Mouse (Mus musculus): ENCODE data around the gene Incenp. TPM values are rescaled to one million over a fixed set of nuclear protein-coding genes. Genes with fewer than 3 reads are reported as not detected.

Incenp gene
- polyA plus RNA-seq, 1 experiment from 2014 or later, result 92.2 TPM

- 45% methylated on average over 13 of the region's 13 CpGs for WGBS
- Histone ChIP-seq H3K4me2 (ENCODE audit: low read depth, low read length) (no peak overlapping the region), H3K4me3 (ENCODE audit: low read depth, low read length) (no peak overlapping the region), H3K9ac (replicated peaks; ENCODE audit: low read length) (no peak overlapping the region), H3K27ac (replicated peaks; ENCODE audit: low read depth, low read length) (no peak overlapping the region), H3K9me3 (replicated peaks; ENCODE audit: control insufficient read depth, low read length) (no peaks in the 10 kb centered on the region), H3K4me1 (ENCODE audit: control insufficient read depth, insufficient read depth, low read length) (no peaks in the 10 kb centered on the region; the same call in none of the 2 replicates), H3K27me3 (ENCODE audit: control insufficient read depth, insufficient read depth, low read length) (no peaks in the 10 kb centered on the region), H3K36me3 (replicated peaks; ENCODE audit: control insufficient read depth, insufficient read depth, low read depth, low read length) (no peaks in the 10 kb centered on the region)
- DNase-seq (ENCODE audit: low spot score) (no peak), ATAC-seq (replicated peaks; ENCODE audit: insufficient number of reproducible peaks, low FRiP score, low TSS enrichment, low read depth) (no peak; the same call in 1 of the 2 replicates)
Measured at GRCm38 (mm10) chr19:9924034-9924768, 24.9 kb upstream of the Incenp start.

- no peak for DNase-seq (ENCODE audit: low spot score)
- Histone ChIP-seq H3K4me3 (ENCODE audit: low read depth, low read length) (no peak overlapping the region), H3K36me3 (replicated peaks; ENCODE audit: control insufficient read depth, insufficient read depth, low read depth, low read length) (no peaks in the 10 kb centered on the region), H3K4me2 (ENCODE audit: low read depth, low read length) (no peak overlapping the region), H3K9ac (replicated peaks; ENCODE audit: low read length) (no peak overlapping the region), H3K27ac (replicated peaks; ENCODE audit: low read depth, low read length) (no peak overlapping the region), H3K27me3 (ENCODE audit: control insufficient read depth, insufficient read depth, low read length) (no peaks in the 10 kb centered on the region), H3K4me1 (ENCODE audit: control insufficient read depth, insufficient read depth, low read length) (no peaks in the 10 kb centered on the region; the same call in none of the 2 replicates), H3K9me3 (replicated peaks; ENCODE audit: control insufficient read depth, low read length) (no peaks in the 10 kb centered on the region)
- no peak for ATAC-seq (replicated peaks; ENCODE audit: insufficient number of reproducible peaks, low FRiP score, low TSS enrichment, low read depth)
Measured at GRCm38 (mm10) chr19:9923048-9923447, 23.7 kb upstream of the Incenp start.

GRCm38 (mm10) chr19:9922228-9922627 is 22.9 kb upstream of the Incenp start:
- Histone ChIP-seq H3K4me1 (ENCODE audit: control insufficient read depth, insufficient read depth, low read length) (no peaks in the 10 kb centered on the region; the same call in none of the 2 replicates), H3K9ac (replicated peaks; ENCODE audit: low read length) (no peak overlapping the region), H3K4me2 (ENCODE audit: low read depth, low read length) (no peak overlapping the region), H3K36me3 (replicated peaks; ENCODE audit: control insufficient read depth, insufficient read depth, low read depth, low read length) (no peaks in the 10 kb centered on the region), H3K4me3 (ENCODE audit: low read depth, low read length) (no peak overlapping the region), H3K27me3 (ENCODE audit: control insufficient read depth, insufficient read depth, low read length) (no peaks in the 10 kb centered on the region), H3K27ac (replicated peaks; ENCODE audit: low read depth, low read length) (no peak overlapping the region), H3K9me3 (replicated peaks; ENCODE audit: control insufficient read depth, low read length) (no peaks in the 10 kb centered on the region)
- 43% methylated on average over 2 of the region's 2 CpGs for WGBS
- DNase-seq (ENCODE audit: low spot score), result peak; percentile 51
- no peak for ATAC-seq (replicated peaks; ENCODE audit: insufficient number of reproducible peaks, low FRiP score, low TSS enrichment, low read depth)

- Histone ChIP-seq H3K4me2 (ENCODE audit: low read depth, low read length) (no peak overlapping the region), H3K27ac (replicated peaks; ENCODE audit: low read depth, low read length) (no peak overlapping the region), H3K9me3 (replicated peaks; ENCODE audit: control insufficient read depth, low read length) (no peaks in the 10 kb centered on the region), H3K36me3 (replicated peaks; ENCODE audit: control insufficient read depth, insufficient read depth, low read depth, low read length) (no peaks in the 10 kb centered on the region), H3K27me3 (ENCODE audit: control insufficient read depth, insufficient read depth, low read length) (no peaks in the 10 kb centered on the region), H3K4me3 (ENCODE audit: low read depth, low read length) (no peak overlapping the region), H3K9ac (replicated peaks; ENCODE audit: low read length) (no peak overlapping the region), H3K4me1 (ENCODE audit: control insufficient read depth, insufficient read depth, low read length) (no peaks in the 10 kb centered on the region; the same call in none of the 2 replicates)
- ATAC-seq (replicated peaks; ENCODE audit: insufficient number of reproducible peaks, low FRiP score, low TSS enrichment, low read depth) (no peak), DNase-seq (ENCODE audit: low spot score) (peak; percentile 56)
- 46% methylated on average over 13 of the region's 13 CpGs for WGBS
Measured at GRCm38 (mm10) chr19:9920835-9921784, 21.8 kb upstream of the Incenp start.

- H3K4me2 ChIP-seq (ENCODE audit: low read depth, low read length), result no peak overlapping the region
- H3K9me3 ChIP-seq (replicated peaks; ENCODE audit: control insufficient read depth, low read length), result no peaks in the 10 kb centered on the region
- H3K4me1 ChIP-seq (ENCODE audit: control insufficient read depth, insufficient read depth, low read length), result no peaks in the 10 kb centered on the region; the same call in 1 of the 2 replicates
- ATAC-seq (replicated peaks; ENCODE audit: insufficient number of reproducible peaks, low FRiP score, low TSS enrichment, low read depth), result no peak
- no peaks in the 10 kb centered on the region for H3K27me3 ChIP-seq (ENCODE audit: control insufficient read depth, insufficient read depth, low read length)
- 58% methylated on average over 9 of the region's 9 CpGs for WGBS
- no peak for DNase-seq (ENCODE audit: low spot score)
- no peaks in the 10 kb centered on the region for H3K36me3 ChIP-seq (replicated peaks; ENCODE audit: control insufficient read depth, insufficient read depth, low read depth, low read length)
- H3K4me3 ChIP-seq (ENCODE audit: low read depth, low read length), result no peak overlapping the region
- no peak overlapping the region for H3K9ac ChIP-seq (replicated peaks; ENCODE audit: low read length)
- H3K27ac ChIP-seq (replicated peaks; ENCODE audit: low read depth, low read length), result no peak overlapping the region
Measured at GRCm38 (mm10) chr19:9918176-9918861, 19.0 kb upstream of the Incenp start.

- no peak overlapping the region for H3K9ac ChIP-seq (replicated peaks; ENCODE audit: low read length)
- no peaks in the 10 kb centered on the region for H3K36me3 ChIP-seq (replicated peaks; ENCODE audit: control insufficient read depth, insufficient read depth, low read depth, low read length)
- H3K27me3 ChIP-seq (ENCODE audit: control insufficient read depth, insufficient read depth, low read length), result no peaks in the 10 kb centered on the region
- no peaks in the 10 kb centered on the region for H3K9me3 ChIP-seq (replicated peaks; ENCODE audit: control insufficient read depth, low read length)
- H3K4me2 ChIP-seq (ENCODE audit: low read depth, low read length), result no peak overlapping the region
- WGBS, result 81% methylated on average over 4 of the region's 4 CpGs
- DNase-seq (ENCODE audit: low spot score) (no peak), ATAC-seq (replicated peaks; ENCODE audit: insufficient number of reproducible peaks, low FRiP score, low TSS enrichment, low read depth) (no peak)
- H3K4me3 ChIP-seq (ENCODE audit: low read depth, low read length), result no peak overlapping the region
- no peak overlapping the region for H3K27ac ChIP-seq (replicated peaks; ENCODE audit: low read depth, low read length)
- no peaks in the 10 kb centered on the region; the same call in 1 of the 2 replicates for H3K4me1 ChIP-seq (ENCODE audit: control insufficient read depth, insufficient read depth, low read length)
Measured at GRCm38 (mm10) chr19:9917727-9918126, 18.4 kb upstream of the Incenp start.

GRCm38 (mm10) chr19:9915935-9916334 is 16.6 kb upstream of the Incenp start:
- ATAC-seq (replicated peaks; ENCODE audit: insufficient number of reproducible peaks, low FRiP score, low TSS enrichment, low read depth), result no peak
- 0% methylated on average over 1 of the region's 1 CpGs for WGBS

More at GRCm38 (mm10) chr19:9915935-9916334, 16.6 kb upstream of the Incenp start:
- no peak overlapping the region for H3K4me2 ChIP-seq (ENCODE audit: low read depth, low read length)
- H3K4me3 ChIP-seq (ENCODE audit: low read depth, low read length), result no peak overlapping the region
- peak; percentile 91 for DNase-seq (ENCODE audit: low spot score)
- H3K4me1 ChIP-seq (ENCODE audit: control insufficient read depth, insufficient read depth, low read length), result no peaks in the 10 kb centered on the region
- no peaks in the 10 kb centered on the region for H3K9me3 ChIP-seq (replicated peaks; ENCODE audit: control insufficient read depth, low read length)
- H3K9ac ChIP-seq (replicated peaks; ENCODE audit: low read length), result no peak overlapping the region
- no peak overlapping the region for H3K27ac ChIP-seq (replicated peaks; ENCODE audit: low read depth, low read length)
- no peaks in the 10 kb centered on the region for H3K27me3 ChIP-seq (ENCODE audit: control insufficient read depth, insufficient read depth, low read length)
- H3K36me3 ChIP-seq (replicated peaks; ENCODE audit: control insufficient read depth, insufficient read depth, low read depth, low read length), result no peaks in the 10 kb centered on the region
